Mouse (Mus musculus) spleen, adult 12 weeks (tissue): Measurements from ENCODE around the gene Pyroxd2.
"Not testable (repeated sequence)": the region's sequence is repeated elsewhere in the genome, so short reads cannot be mapped to it uniquely, and the experiment has no call there.

Experiments used
- DNase-seq: peaks from one replicate; pipeline ENCODE4 v3.0.0; 2022; ENCODE audit warnings: low spot score

Gene Pyroxd2

DNA sequence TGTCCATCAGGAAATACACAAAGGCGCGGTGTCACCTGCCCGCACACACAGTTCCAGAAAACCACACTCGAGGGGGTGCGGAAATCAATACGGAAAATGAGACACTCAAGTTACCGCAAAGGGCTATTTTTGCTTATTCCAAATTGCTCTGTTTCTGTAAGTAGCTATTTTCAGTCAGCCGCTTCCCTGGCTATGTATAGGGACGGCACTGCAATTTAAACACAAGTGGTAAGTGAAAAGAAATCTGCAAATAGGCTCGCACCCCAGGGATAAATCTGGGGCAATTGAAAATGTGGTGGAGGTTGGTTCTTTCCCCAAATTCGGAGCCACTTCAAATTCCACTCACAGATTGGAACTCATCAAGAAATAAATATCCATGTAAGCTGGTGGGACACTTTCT lies 63.3 kb downstream of the Pyroxd2 start:
- DNase-seq, result no peak

DNA sequence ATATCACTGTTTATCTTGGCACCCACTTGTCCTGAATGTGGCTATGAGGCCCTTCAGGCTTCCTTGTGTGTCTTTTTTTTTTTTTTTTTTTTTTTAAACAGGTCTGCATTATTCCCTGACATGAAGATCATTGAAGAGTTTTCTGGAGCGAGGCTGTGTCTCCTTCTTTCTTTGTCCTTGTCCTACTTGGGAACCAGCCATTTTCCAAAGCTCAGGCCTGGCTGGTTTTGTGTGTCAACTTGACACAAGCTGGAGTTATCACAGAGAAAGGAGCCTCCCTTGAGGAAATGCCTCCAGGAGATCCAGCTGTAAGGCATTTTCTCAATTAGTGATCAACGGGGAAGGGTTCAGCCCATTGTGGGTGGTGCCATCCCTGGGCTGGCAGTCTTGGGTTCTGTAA lies 69.8 kb downstream of the Pyroxd2 start:
- not testable (repeated sequence) for DNase-seq

DNA sequence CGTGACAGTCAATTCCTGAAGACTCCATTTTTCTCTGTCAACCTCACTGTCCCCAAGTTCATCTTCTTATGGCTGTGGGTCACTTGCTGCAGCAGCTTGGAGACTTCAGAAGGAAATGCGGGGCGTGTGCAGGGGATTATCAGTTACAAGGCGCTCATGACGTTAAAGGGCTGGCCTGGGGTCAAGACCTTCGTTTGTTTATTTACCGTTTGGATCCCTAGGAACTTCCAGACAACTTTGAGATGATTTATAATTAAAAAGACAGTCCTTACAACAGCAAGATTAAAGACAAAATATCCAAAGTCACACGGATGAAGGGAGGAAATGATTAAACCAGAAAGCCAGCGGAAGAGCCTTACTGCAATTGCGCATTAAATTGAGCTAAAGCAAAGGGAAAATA lies 74.4 kb downstream of the Pyroxd2 start:
- no peak for DNase-seq

DNA sequence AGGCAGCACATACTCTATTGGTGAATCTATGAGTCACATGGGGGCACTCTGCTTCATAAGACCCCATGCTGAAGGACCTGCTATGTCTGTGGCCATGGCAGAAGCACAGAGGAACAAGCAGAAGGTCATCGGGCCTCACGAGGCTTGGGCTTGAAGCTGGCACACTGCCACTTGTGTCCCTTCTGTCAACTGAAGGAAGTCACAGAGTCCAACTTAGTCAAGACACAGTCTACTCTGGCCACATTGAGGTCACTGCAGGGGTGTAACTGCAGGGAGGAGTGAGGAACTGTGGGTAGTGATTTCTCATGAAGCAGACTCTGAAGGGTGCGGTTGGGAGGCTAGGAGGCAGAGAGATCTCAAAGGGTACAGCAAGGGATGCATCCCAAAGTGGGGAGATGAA lies 75.1 kb downstream of the Pyroxd2 start:
- DNase-seq, result no peak

DNA sequence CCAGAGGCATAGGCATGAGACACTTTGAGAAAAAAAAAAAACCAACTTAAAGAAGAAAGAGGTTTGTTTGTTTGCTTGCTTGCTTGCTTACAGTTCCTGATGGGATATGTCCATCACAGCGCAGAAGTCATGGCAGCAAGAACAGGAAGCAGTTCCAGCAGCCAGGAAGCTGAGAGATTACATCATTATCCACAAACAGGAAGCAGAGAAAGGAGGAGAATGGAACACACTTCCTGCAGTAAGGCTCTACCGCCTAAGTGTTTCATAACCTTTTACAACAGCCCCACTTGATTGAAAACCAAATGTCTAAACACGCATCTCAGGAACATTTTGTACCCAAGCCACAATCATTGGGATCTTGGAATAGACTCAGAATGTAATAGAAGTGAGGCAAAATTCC lies 75.6 kb downstream of the Pyroxd2 start:
- no peak for DNase-seq
